Mouse (Mus musculus) cortical plate, adult 2 months (tissue): ENCODE results near the gene Gm5294. TPM values are rescaled to one million over a fixed set of nuclear protein-coding genes. Genes with fewer than 3 reads are reported as not detected.

Source experiments
- H3K27ac ChIP-seq: fragments of 200-500 bp; 2 replicates; pipeline ENCODE4 v1.5.1; 2012; ENCODE audit warnings: low read length, control low read depth, inconsistent platforms; ENCODE audit not compliant: insufficient read depth
- H3K4me1 ChIP-seq: fragments of 200-500 bp; 2 replicates; pipeline ENCODE4 v1.6.1; 2011; ENCODE audit warnings: low read length; ENCODE audit not compliant: control insufficient read depth, insufficient read depth
- H3K4me3 ChIP-seq: fragments of 200-500 bp; 2 replicates; pipeline ENCODE4 v1.5.1; 2011; ENCODE audit warnings: mild to moderate bottlenecking, low read length, control low read depth; ENCODE audit not compliant: insufficient read depth
- CTCF ChIP-seq: fragments of 200-500 bp; IDR thresholded peaks from 2 replicates; pipeline ENCODE4 v1.5.1; 2011; ENCODE audit warnings: mild to moderate bottlenecking, control low read depth, low read length; ENCODE audit not compliant: insufficient read depth; ENCODE audit errors: extremely low read depth
- POLR2A ChIP-seq: fragments of 200-500 bp; IDR thresholded peaks from 2 replicates; pipeline ENCODE4 v1.6.1; 2011; ENCODE audit warnings: mild to moderate bottlenecking, low read length, control low read depth; ENCODE audit not compliant: insufficient read depth; ENCODE audit errors: extremely low read depth
- polyA plus RNA-seq: library from polyadenylated mRNA; depleted of rRNA; stranded (reverse); fragments of >200 nt; gene quantifications from 2 replicates; pipeline ENCODE4 v1.2.3, GENCODE M21; 2012; rRNA removed

The Gm5294 gene
- not detected in 2 replicates for polyA plus RNA-seq

DNA sequence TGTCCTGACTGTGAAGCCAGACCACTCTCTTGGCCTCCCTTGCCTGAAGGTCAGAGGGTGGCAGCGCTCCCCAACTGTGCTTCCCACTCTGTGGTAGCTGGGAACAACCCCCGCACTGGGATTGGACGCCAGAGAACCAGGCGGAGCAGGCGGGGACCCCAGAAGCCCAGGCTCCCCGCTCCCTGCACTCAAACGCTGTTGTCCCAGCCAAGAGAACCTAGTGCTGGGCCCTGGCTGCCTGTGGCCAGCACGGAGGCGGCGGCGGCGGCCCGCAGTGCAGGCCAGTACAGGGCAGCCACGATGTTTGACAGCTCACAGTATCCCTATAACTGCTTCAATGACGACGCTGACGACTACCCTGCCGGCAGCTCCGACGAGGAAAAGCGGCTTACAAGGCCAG lies at the start of gene Gm5294:
TSS of gene Gm5294 (plus strand) at position 301 of the 400 bp plus-strand sequence.
- H3K4me3 ChIP-seq: no peak within 1 kb of the TSS
- H3K4me1 ChIP-seq: no peaks in the 10 kb centered on the region
- no peak within 1 kb of the TSS for H3K27ac ChIP-seq
- no peak for TF ChIP-seq POLR2A
- no peak for TF ChIP-seq CTCF

DNA sequence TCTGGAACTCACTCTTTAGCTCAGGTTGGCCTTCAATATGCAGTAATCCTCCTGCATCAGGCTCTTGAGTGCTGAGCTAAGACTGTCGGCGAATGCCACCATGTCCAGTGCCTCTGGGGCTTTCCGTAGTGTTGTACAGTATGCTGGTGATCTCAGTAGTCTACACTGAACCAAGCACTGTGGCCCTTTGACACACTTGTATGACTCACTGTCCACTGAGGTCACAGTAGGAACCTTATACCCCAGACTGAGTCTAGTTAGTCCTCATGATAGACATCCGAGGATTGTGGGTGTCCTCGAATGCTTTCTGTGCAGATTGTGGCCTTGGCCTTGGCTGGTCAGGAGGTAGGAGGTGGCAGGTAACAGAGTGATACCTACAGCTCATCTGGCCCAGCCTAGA lies 44.8 kb upstream of the Gm5294 start:
- no peak overlapping the region for H3K27ac ChIP-seq
- H3K4me1 ChIP-seq: peaks cover 8% of the 10 kb centered on the region
- TF ChIP-seq CTCF (no peak), POLR2A (no peak)
- no peak overlapping the region for H3K4me3 ChIP-seq

DNA sequence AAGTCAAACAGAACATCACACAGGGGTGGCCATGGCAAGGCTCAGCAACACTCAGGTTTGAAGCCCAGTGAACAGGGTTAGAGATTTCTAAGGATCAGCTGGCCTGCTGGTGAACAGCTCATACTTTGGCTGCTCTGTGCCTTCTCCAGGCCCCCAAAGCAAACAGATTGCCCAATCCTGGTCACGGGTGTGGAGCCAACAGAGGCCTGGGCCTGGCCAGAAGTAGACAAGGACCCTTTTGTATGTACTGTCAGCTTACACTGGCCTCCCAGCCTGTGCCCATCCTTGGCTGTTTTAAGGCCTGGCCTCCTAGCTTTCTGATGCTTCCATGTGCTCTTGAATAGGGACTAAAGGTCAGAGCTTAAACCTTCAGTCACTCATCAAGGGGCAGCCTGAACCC lies 43.5 kb upstream of the Gm5294 start:
- H3K4me1 ChIP-seq: peaks cover 8% of the 10 kb centered on the region
- H3K27ac ChIP-seq: no peak overlapping the region
- TF ChIP-seq CTCF (no peak), POLR2A (no peak)

DNA sequence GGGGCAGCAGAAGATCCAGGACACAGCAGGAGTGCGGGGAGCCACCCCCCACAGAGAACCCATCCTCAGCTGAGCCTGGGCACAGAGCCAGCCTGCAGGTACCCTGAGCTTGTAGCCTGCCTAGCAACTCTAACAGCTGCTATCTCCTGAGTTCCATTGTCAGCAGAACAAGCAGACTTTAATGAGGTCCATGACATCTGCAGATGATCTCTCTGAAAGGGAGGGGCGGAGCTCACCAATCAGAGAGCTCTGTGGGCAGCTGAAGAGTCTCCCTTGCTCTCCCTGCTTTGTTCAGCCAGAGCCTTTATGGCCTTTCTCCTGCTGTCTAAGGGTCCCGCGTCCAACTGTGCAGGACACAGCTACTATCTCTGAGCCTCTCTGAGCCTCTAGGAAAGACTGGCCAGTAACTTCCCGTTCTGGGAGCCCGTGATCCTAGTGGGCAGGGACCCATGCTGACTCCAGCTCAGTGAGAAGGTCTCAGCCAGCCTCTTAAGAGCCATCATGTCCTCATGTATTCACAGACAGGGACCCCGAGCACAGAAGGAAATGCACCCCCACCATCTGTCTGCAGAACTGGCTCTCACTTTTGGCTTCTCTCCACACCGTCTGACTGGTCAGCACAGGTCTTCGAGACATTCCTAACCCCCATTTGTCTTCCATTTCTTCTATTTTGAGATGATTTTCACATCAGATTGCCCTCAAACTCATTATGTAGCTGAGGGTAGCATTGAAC lies 41.0 kb upstream of the Gm5294 start:
- TF ChIP-seq POLR2A (no peak), CTCF (no peak)
- Histone ChIP-seq H3K4me1 (peaks cover 8% of the 10 kb centered on the region), H3K27ac (no peak overlapping the region; the same call in 1 of the 2 replicates), H3K4me3 (no peak overlapping the region)

More for the DNA sequence above, 43.5 kb upstream of the Gm5294 start:
- no peak overlapping the region for H3K4me3 ChIP-seq

DNA sequence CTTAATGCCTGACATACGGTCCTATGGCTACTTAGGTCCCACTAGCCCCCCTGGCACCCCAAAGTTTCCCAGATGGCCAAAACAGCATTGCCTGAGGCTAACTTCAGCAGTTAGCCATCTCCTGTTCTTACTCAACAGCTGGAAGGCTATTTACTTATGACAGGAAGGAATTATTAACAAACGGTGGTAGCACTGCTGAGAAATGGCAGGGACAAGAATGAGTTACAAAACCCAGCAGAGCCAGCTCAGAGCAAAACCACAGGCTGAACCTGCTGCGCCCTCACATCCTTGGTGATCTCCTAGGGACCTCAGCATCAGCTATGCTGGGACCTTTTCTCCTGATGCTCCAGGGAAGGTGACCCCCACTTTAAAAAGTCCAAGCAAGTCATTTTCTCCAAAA lies 40.2 kb upstream of the Gm5294 start:
- TF ChIP-seq POLR2A: no peak
- no peak for TF ChIP-seq CTCF
- Histone ChIP-seq H3K27ac (no peak overlapping the region), H3K4me1 (peaks cover 8% of the 10 kb centered on the region), H3K4me3 (no peak overlapping the region)

DNA sequence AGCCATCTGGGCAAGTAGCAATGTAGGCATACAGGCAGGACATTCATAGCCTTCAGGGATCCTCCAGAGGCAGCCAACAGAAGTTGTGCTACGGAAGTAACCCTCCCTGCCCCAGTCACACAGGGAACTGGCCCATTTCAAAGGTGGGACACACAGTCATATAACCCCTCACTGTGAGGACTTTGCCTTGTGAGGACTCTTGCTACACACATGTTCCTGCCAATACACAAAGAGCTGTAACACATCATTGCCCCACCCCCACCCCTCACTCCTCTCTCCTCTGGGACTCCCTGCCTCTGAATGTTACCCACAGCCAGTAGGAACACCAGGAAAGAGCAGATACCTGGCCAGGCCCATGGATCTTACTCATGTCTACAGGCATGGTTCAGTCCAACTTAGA lies 37.2 kb upstream of the Gm5294 start:
- peaks cover 4% of the 10 kb centered on the region for H3K4me1 ChIP-seq

DNA sequence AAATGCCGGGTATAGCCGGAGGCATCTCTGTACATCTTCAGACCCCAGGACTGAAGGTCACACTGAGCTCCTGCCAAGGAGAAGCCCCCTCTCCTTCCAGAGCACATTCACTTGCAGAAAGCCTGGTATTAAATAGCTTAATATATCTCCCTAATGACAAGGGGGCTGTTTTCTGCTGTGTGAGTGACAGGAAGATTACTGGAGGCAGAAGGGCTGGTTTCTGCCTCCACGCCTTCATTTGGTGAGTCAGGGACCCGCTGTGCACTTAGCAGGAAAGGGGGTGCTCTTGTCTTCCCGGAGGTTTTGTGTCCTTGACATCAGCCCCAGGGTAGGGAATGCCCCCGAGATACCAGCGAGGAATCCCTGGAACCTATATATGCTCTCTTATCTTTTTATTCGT lies 36.7 kb upstream of the Gm5294 start:
- no peak for TF ChIP-seq CTCF
- TF ChIP-seq POLR2A: no peak
- no peak overlapping the region for H3K27ac ChIP-seq
- no peak overlapping the region for H3K4me3 ChIP-seq
- peaks cover 4% of the 10 kb centered on the region for H3K4me1 ChIP-seq

More for the DNA sequence above, 37.2 kb upstream of the Gm5294 start:
- TF ChIP-seq CTCF: no peak
- no peak for TF ChIP-seq POLR2A
- Histone ChIP-seq H3K4me3 (no peak overlapping the region), H3K27ac (no peak overlapping the region)

DNA sequence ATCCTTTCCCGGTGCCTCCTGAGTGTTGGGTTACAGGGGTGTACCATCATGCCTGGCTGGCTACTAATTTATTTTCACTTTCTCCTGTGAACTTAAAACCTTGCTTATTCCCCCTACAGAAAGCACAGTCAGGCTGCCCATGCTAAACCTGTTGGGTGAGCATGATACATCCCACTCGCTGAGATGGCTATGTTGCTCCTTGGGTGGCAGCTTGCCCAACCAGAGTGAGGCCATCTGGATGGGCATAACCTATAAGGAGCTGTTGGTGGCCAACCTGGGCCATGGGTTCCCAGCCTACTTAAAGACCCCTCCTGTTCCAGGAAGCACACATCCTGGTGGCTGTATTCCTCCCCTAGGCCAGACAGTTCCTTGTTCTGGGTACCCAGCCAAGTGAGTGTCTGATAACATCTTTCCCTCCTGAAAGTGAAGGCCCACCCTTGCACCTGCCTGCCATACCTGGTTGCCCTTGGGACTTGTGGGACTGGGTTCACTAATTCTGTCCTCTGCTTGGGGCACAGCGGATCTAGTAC lies 33.8 kb upstream of the Gm5294 start:
- H3K4me3 ChIP-seq: no peak overlapping the region
- TF ChIP-seq CTCF (no peak), POLR2A (no peak)

DNA sequence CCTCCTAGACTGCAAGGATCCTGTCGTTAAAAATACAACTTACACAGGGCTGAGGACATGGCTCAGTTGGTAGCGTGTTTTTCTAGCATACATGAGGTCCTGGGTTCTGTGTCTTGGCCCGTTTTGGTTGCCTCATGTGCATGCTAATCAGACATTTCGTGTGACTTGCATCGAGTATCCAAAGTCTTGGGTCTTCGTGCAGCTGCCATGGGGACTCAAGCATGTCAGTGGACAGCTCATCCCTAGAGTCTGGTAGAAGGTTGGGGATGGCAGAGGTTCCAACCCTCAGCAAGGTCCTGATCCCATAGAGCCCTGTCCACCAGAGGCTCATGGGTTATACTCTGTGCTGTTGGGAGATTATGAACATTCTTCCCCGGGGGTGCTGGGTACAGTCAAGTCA lies 32.2 kb upstream of the Gm5294 start:
- TF ChIP-seq POLR2A (no peak), CTCF (no peak)
- H3K4me3 ChIP-seq: no peak overlapping the region
- H3K4me1 ChIP-seq: no peaks in the 10 kb centered on the region
- no peak overlapping the region for H3K27ac ChIP-seq

More for the DNA sequence above, 33.8 kb upstream of the Gm5294 start:
- Histone ChIP-seq H3K27ac (no peak overlapping the region), H3K4me1 (no peaks in the 10 kb centered on the region)
